Mouse (Mus musculus) bone marrow macrophage, adult 2 months (primary cell): ENCODE measurements around the gene Ywhag.

Experiments used
- CTCF ChIP-seq: IDR thresholded peaks from 2 replicates; pipeline ENCODE4 v1.5.1; 2012; ENCODE audit warnings: low read depth, mild to moderate bottlenecking, low read length, moderate library complexity
- POLR2A ChIP-seq: IDR thresholded peaks from 2 replicates; pipeline ENCODE4 v1.6.1; 2012; ENCODE audit warnings: mild to moderate bottlenecking, low read depth, low read length, borderline replicate concordance

DNA sequence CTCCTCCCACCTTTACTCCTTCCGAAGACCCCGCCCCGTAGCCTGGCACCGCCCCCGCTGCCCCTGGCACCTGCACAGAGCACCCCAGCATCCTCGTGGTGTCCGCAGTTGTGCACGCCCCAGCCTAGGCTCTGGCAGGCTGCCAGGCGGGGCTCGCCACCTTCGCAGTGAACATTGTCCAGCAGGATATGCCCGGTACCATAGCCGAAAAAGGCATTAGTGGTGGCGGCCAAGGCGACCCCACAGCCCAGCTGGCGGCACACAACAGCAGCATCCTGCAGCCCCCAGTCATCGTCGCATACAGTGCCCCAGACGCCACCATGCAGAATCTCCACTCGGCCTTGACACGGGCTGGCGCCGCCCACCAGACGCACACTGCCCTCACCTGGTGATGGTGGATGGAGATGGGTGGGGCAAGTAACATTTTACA, 31.1 kb upstream of the Ywhag start:
- no peak for TF ChIP-seq CTCF
- no peak for TF ChIP-seq POLR2A
